Mouse (Mus musculus): ENCODE results near the gene Clic6.

Gene Clic6

DNA sequence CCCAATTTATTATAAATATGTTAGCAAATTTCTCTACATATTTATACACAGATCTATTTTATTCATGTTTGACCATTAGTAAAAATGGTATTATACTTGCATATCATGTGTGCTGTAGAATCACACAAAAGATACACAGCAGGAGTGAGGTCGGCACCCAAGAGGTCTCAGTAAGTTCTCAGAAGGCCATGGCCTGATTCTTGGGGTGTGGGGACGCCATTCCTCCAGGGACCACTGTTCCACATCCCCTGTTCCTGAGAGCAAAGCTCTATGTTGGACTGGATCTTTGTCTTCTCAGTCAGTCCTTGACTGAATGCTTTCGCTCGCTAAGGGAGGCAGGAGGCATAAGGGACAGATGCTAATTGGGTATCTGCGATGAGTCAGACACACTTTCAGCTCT lies at the start of gene Clic6:
TSS of gene Clic6 (plus strand) at position 301 of the 400 bp plus-strand sequence.
- DNase-seq (ENCODE audit: low read depth, low spot score) = no peak

DNA sequence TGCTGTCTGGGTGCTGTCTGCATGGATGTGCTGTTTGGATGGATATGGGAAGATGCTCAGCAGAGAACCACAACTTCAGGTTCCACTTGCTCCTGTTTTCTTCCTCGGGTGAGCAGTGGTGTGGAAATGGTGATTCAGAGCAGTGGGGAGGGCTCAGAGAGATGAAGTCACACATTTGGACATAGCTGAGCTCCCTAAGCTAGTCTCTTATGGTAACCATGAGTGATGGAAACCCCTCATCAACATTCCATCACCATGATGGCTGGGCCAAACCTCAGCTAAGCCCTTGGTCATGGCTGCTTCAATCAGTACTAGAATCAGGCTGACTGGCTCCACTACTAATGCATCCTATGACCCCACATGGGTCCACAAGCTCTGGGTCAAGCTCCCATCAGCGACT lies 45.8 kb upstream of the Clic6 start:
- no peak for DNase-seq (ENCODE audit: low read depth, low spot score)

DNA sequence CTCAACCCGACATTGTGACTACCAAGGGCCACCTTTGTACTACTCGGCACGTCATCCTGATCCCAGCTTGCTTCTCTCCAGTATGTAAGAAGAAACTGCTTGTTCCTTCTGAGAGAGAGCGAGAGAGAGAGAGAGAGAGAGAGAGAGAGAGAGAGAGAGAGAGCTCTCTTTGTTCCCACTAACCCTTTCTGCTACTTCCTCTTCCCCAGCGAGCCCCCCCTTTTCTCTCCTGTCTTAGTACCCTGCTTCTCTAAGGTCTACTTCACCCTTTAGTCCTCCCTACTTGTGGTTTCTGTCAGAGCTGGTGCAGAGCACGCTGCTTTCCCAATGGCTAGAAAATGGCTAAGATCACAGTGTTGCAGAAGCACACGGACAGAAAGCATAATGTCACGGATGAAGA lies 45.3 kb upstream of the Clic6 start:
- no peak for DNase-seq (ENCODE audit: low read depth, low spot score)

GRCm38 (mm10) chr16:92441203-92441602 lies 44.3 kb upstream of the Clic6 start:
- DNase-seq (ENCODE audit: low read depth, low spot score) = no peak

DNA sequence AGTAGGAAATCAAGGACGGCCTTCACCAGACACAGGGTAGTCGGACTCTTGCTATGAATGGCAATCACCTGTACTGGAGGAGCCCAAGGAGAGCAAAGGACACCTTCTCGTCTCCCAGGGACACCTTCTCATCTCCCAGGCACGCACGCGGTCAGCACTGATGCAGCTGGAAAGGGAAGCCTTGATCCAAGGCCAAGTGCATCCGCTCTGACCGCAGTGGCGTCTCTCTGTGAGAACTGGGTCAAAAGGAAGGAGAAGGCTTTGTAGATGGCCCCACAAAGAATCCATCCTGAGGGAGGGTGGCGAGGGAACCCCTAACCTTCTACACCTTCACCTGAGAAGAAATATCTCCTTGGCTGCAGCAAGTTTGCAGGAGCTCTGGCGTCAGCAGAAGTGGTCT lies 43.4 kb upstream of the Clic6 start:
- no peak for DNase-seq (ENCODE audit: low read depth, low spot score)

- no peak for DNase-seq (ENCODE audit: low read depth, low spot score)
Measured at GRCm38 (mm10) chr16:92442946-92443345, 42.6 kb upstream of the Clic6 start.

DNA sequence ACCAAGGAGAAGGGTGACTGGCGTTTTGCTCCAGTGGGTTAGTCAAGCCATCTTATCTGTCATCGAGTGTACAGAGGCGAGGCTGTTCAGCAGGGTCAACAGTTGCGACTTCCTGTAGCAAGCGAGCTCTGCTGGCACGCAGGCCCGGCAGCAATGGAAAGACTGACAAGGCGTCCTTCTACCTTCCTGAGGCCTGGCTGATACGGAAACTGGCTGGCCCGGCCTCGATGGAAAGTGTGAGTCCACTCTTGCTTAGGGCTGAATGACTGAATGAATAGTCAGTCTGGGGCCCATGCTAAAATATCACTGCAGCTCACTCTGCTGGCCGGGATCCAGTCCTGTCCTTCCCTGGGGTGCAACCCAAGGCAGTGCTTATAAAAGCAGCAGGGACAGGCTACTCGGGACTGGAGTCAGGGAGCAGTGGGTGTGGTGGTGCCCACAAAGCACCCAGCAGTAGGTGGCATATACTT lies 41.9 kb upstream of the Clic6 start:
- DNase-seq (ENCODE audit: low read depth, low spot score) = no peak

DNA sequence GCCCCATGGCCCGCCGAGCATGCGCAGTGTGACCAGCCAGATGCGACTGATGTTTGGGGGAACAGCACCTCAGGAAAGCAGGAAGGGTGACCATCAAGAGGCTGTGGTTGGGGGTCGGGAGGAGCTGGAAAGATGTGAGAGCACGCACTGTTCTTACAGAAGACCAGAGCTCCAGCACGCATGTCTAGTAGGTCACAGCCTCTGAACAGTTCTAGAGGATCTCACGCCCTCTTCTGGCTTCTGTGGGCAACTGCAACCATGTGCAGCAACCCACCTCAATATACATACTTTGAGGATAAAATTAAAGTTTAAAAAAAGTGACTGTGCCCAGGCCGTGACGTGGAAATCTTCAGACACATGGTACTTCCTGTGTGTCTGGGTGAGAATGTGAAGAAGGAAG lies 40.2 kb upstream of the Clic6 start:
- peak; percentile 69 for DNase-seq (ENCODE audit: low read depth, low spot score)

GRCm38 (mm10) chr16:92449080-92449479 lies 36.5 kb upstream of the Clic6 start:
- DNase-seq (ENCODE audit: low read depth, low spot score) = no peak

DNA sequence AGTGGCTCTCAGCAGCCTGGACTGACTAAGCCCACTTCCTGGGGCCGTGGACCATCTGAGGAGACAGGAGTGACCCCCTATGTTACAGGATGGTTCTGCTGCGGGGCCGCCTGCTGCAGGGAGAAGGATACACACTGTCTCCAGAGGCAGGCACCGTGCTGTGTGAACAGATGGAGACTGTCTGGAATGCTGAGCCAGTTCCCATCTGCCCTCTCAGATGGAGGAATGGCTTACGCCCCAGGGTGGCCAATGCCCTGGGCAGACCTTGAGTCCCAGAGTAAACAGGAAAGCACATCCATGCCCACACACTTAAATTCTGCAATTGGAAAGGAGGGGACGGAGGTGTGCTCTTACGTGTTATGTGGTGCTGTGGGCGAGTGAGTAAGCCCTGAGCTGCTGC lies 35.2 kb upstream of the Clic6 start:
- no peak for DNase-seq (ENCODE audit: low read depth, low spot score)

DNA sequence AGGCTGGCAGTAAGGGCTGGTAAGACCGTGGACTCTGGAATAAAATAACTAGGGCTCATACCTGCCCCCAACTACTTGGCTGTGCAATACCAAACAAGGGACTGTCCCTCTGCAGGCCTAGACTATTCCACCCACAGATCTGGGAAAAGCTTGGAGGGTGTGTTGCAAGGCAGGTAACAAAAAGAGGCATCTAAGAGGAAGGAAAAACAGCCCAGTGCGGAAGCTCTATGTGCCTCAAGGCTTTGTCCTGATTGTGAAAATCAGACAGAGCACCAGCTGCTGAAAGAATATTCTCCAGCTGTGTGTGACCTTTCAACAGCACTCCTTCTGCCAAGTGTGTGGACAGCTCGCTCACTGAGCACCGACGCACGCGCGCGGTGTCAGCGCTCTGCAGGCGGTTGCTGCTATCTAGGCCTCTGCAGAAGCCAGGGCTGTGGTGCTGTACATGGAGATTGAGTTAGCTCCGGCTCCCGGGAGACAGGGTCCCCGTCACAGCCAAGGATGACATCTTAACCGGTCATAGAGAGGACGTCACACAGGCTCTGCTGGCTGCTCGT lies 33.9 kb upstream of the Clic6 start:
- DNase-seq (ENCODE audit: low read depth, low spot score) = no peak

DNA sequence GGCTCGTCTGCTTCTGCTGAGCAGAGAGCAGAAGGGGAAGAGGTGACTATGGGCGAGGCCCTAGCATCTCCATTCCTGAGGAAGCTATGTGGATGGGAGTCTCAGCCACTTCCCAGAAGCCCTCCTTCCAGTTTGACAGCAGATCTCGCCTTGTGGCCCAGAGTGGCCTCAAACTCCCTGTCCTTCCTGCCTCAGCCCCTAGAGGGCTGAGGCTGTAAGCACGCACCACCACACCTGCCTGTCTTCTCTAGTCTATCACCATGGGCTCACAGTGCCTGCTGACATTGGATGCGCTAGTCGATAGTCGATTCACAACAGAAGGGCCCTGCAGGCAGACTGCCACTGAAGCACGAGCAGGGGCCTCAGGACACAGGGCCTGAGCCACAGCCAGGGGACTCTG lies 32.9 kb upstream of the Clic6 start:
- peak; percentile 94 for DNase-seq (ENCODE audit: low read depth, low spot score)

DNA sequence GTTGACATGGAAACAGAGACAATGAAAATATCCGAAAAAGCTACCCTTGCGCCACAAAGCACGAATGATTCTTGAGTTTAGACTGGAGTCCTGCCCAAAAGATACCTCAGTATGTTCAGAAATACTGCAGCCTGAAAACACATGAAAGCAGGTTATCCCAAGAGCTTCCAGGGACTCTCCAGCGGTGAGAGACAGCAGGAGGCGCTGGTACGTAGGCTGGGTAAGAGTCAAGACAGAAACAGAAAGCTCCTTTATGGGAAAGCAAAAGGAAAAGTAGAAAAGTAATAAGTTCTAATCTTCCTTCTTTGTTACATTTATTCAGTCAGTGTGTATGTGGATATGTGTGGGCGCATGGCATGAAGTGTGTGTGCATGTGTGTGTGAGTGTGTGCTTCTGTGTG lies 31.5 kb upstream of the Clic6 start:
- no peak for DNase-seq (ENCODE audit: low read depth, low spot score)

DNA sequence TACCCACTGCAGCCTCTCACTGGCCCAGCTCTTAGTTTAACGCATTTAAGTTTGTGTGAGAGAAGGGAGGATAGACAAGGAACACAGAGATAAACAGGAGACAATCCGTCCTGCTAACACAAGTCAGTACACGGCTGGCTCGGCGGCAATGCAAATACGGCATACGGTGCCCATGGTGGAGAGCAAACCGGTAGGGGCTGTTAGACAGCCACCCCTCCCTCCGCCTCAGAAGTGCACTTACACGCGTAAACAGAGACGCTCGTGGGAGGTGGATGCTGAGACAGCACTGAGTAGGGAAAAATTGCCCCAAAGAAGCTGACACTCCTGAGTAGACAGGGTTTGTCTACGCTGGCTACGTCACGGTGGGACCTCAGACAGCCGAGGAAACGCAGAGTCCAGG lies 31.0 kb upstream of the Clic6 start:
- no peak for DNase-seq (ENCODE audit: low read depth, low spot score)

DNA sequence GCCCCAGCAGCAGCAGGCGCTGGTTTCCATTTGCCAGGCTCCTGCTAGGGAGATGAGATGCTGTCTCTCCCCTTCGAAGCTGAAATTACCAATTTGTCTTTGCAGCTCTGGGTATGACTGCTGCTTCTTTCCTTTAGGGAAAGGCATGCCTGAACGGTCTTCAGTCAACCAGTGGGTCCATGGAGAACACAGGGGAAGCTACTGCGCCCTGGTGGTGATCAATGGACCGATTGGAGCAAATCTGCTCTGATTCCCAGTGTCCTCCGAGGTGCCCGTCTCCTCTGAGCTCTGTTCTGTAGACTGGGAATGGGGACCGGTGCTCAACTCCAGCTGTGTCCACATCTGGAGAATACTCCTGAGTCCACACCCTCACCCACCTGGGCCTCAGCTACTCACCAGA lies 30.0 kb upstream of the Clic6 start:
- DNase-seq (ENCODE audit: low read depth, low spot score) = no peak

- DNase-seq (ENCODE audit: low read depth, low spot score) = no peak
Measured at GRCm38 (mm10) chr16:92455969-92456368, 29.6 kb upstream of the Clic6 start.

DNA sequence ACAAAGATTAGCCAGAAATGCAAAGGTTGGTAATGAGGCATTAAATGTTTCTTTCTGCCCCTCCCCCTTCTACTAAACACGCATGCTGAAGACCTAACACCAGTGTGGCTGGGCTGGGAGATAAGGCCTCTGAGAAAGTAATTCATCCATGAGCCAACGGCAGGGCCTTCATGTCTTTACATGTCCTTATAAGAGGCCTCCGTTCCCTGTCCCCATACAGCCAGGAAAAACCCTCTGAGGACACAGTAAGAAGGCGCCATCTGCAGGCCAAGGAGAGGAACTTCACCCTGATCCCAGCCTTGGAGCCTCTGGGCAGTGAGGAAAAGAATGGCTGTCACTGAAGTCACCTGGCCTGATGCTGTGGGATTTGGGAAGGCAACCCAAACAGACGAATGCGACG lies 27.9 kb upstream of the Clic6 start:
- peak; percentile 90 for DNase-seq (ENCODE audit: low read depth, low spot score)

- DNase-seq (ENCODE audit: low read depth, low spot score) = peak; percentile 52
Measured at GRCm38 (mm10) chr16:92461412-92461811, 24.1 kb upstream of the Clic6 start.

DNA sequence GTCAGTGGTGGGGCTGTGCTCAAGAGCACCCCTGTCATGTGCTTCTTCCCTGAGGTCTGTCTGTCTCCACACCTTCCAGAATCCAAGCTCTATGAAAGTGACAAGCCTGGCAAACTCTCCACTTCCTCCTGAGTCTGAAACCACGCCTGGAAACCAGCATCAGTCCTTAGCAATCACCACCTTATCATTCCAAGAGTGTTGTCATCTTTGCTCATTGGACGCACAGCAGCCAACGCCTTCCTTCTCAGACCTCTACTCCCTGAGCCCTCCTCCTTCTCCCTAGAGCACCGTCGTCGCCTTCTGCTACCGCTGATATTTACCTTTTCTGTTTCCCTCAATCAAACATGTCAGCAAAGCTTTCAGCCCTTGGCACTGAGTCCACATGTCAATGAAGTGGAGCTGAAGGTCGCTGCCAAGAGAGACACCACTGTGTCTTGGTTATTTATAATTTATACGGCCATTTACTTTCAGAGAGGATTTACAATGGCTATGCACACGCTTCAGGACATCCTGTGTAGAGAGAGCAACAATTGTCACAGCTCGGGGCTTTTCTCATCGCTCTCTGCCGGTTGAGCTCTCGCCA lies 21.1 kb upstream of the Clic6 start:
- peak; percentile 37 for DNase-seq (ENCODE audit: low read depth, low spot score)

- DNase-seq (ENCODE audit: low read depth, low spot score) = no peak
Measured at GRCm38 (mm10) chr16:92465226-92465625, 20.3 kb upstream of the Clic6 start.

DNA sequence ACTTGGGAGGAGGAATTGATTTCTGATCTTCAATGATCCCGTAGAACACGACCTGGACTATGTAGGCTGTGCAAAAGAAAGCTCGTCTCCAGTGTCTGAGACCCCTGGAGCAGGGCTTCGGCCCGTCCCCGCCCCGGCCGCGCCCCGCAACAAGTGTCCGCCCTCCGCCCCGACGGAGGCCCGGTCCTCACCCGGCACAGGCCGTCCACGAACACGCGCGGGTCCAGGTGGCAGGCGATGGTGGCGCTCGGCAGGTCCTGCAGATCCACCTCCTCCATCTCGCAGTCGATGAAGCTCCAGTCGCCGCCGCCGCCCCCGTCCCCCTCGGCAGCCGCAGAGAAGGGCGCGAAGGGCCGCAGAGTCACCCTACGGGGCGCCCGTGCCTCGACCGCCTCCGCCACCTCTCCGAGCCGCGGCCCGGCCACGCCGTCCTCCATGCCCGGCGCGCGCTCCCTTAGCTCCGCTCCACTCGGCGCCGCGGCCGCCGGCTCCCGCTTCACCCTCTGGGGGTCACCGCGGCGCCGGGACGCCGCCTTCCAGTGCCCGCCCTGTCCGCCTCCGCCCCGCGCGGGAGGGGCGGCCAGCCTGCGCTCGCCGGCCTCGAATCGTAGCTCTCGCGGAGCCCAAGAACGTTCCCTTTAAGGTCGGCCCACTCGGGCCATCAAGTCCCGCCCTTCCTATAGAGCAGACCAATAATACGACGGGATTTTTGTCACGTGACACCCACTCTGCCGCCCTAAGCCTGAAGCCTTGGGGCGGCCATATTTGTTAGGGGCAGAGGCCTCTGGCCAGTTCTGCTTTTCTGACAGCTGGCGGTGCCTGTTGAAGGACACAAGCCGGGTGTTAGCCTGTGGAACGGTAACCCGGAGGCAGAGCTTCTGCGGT lies 19.7 kb upstream of the Clic6 start:
- peak; percentile 98 for DNase-seq (ENCODE audit: low read depth, low spot score)

- DNase-seq (ENCODE audit: low read depth, low spot score) = no peak
Measured at GRCm38 (mm10) chr16:92467041-92467440, 18.5 kb upstream of the Clic6 start.

- peak; percentile 97 for DNase-seq (ENCODE audit: low read depth, low spot score)
Measured at GRCm38 (mm10) chr16:92468459-92468858, 17.1 kb upstream of the Clic6 start.
